Mouse (Mus musculus): ENCODE results near the gene Rad50. TPM values are rescaled to one million over a fixed set of nuclear protein-coding genes. Genes with fewer than 3 reads are reported as not detected.

The Rad50 gene
- polyA plus RNA-seq, 1 experiment from 2014 or later, result 30.9 TPM

DNA sequence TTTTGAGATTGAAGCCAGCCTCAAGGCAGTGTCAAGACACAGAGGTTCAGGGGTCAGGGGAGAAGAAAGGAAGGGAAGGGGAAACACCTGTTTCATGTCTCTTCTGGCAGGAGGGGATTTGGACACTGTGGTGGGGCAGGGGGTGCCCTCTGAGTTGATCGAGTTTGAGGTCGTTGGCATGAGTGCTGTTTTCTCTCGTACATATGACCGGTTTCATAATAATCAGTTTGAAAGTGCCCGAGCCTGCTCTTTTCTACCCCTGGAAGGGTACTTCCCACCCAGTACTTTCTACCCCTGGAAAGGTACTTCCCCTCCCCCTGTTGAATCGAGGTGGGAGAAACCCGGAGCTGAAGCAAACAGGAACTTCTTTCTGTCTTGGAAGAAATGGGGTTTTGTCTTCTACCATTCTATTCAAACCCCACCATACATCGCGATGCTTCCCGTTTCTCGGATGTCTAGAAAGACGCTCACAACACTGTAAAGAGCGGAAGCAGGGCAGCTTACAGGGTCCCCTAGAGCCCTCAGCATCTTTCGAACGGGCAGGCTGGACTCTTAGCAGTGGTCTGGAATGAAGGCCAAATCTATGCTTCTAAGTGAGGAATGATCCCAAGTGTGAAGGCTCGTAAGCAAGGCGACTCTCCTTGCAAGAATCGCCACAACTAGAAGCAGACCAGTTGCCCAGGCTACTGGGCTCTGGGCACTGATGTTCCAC lies 28.0 kb upstream of the Rad50 start:
- no peaks in the 10 kb centered on the region for H3K4me1 ChIP-seq
- H3K27me3 ChIP-seq, result no peaks in the 10 kb centered on the region
- H3K9ac ChIP-seq, result no peak overlapping the region
- no peak for ATAC-seq (ENCODE audit: insufficient number of reproducible peaks, insufficient read depth, low FRiP score, low TSS enrichment)
- H3K27ac ChIP-seq, result no peak overlapping the region
- WGBS, result 69% methylated on average over 18 of the region's 18 CpGs
- no peak overlapping the region for H3K4me2 ChIP-seq (replicated peaks)
- no peaks in the 10 kb centered on the region for H3K9me3 ChIP-seq
- no peaks in the 10 kb centered on the region for H3K36me3 ChIP-seq
- no peak overlapping the region for H3K4me3 ChIP-seq

DNA sequence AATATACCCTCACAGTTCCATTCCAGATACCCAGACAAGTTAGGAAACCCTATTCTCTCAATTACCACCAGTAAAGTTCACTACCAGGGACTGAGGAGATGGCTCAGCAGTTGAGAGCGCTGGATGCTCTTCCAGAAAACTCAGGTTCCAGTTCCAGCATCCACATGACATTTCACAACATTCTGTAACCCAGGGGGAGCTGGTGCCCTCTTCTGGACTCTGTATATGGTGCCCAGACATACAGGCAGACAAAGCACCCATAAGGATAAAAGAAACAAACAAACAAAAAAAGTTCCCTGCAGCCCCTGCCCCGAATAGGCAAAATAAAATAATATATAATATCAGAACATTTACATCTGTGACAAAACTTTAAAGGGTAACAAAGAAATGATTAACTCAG lies 27.3 kb upstream of the Rad50 start:
- Histone ChIP-seq H3K36me3 (no peaks in the 10 kb centered on the region), H3K4me2 (replicated peaks) (no peak overlapping the region), H3K9me3 (no peaks in the 10 kb centered on the region), H3K4me1 (no peaks in the 10 kb centered on the region), H3K27me3 (no peaks in the 10 kb centered on the region), H3K9ac (no peak overlapping the region), H3K4me3 (no peak overlapping the region), H3K27ac (no peak overlapping the region)
- ATAC-seq (ENCODE audit: insufficient number of reproducible peaks, insufficient read depth, low FRiP score, low TSS enrichment), result no peak
- 92% methylated on average over 2 of the region's 2 CpGs for WGBS

DNA sequence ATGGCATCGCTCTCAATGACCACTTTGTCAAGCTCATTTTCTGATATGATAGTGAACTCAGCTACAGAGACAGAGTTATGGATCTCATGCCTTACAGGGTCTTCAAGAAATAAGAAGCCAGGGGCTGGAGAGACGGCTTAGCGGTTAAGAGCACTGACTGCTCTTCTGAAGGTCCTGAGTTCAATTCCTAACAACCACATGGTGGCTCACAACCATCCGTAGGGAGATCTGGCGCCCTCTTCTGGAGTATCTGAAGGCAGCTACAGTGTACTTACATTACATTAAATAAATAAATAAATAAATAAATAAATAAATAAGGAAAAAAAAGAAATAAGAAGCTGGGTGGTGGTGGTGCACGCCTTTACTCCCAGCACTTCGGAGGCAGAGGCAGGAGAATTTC lies 26.7 kb upstream of the Rad50 start:
- no peak overlapping the region for H3K27ac ChIP-seq
- no peak overlapping the region for H3K4me2 ChIP-seq (replicated peaks)
- ATAC-seq (ENCODE audit: insufficient number of reproducible peaks, insufficient read depth, low FRiP score, low TSS enrichment), result no peak
- WGBS, result 89% methylated on average over 7 of the region's 7 CpGs
- H3K27me3 ChIP-seq, result no peaks in the 10 kb centered on the region
- H3K4me3 ChIP-seq, result no peak overlapping the region
- no peaks in the 10 kb centered on the region for H3K9me3 ChIP-seq
- H3K4me1 ChIP-seq, result no peaks in the 10 kb centered on the region
- no peaks in the 10 kb centered on the region for H3K36me3 ChIP-seq
- no peak overlapping the region for H3K9ac ChIP-seq

DNA sequence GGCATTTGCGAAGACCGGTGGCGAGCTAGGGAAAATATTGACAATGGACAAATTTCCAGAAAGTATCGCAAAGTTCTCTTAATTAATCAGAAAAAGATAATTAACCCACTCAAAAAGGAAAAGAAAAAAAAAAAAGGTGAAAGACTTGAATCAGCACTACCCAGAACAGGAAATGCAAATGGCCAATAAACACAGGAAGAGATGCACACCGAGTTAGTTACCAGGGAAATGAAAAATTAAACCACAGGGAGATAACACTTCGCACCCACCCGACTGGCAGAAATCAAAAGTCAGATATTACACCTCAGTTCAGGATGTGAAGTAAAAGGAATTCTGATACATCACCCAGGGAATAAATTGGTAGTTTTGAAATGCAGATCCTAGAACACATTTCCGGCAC lies 25.1 kb upstream of the Rad50 start:
- no peak overlapping the region for H3K4me2 ChIP-seq (replicated peaks)
- ATAC-seq (ENCODE audit: insufficient number of reproducible peaks, insufficient read depth, low FRiP score, low TSS enrichment), result no peak
- H3K4me1 ChIP-seq, result no peaks in the 10 kb centered on the region
- WGBS, result 88% methylated on average over 8 of the region's 8 CpGs
- no peak overlapping the region for H3K9ac ChIP-seq
- no peaks in the 10 kb centered on the region for H3K9me3 ChIP-seq
- H3K4me3 ChIP-seq, result no peak overlapping the region
- H3K36me3 ChIP-seq, result no peaks in the 10 kb centered on the region
- H3K27me3 ChIP-seq, result no peaks in the 10 kb centered on the region
- H3K27ac ChIP-seq, result no peak overlapping the region

DNA sequence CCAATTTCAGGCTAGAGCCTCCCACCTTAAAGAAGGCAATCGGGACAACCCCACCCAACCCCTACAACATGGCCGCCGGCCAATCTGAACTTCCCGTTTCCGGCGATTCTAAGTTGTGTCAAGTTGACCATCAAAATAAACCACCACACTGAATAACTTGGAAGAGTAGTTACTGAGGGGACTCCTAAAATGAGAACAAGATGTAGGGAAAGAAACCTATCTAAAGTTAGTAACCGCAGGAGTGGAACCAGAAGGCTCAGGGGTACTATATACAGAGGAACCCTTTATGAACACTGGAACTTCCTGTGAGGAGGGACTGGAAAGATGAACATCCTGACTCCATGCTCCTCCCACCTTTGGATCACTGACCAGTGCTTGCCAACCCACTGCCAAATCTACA lies 24.3 kb upstream of the Rad50 start:
- Histone ChIP-seq H3K4me1 (no peaks in the 10 kb centered on the region), H3K27ac (no peak overlapping the region), H3K27me3 (no peaks in the 10 kb centered on the region), H3K4me2 (replicated peaks) (no peak overlapping the region), H3K36me3 (no peaks in the 10 kb centered on the region), H3K9me3 (no peaks in the 10 kb centered on the region), H3K4me3 (no peak overlapping the region), H3K9ac (no peak overlapping the region)
- no peak for ATAC-seq (ENCODE audit: insufficient number of reproducible peaks, insufficient read depth, low FRiP score, low TSS enrichment)
- WGBS, result 90% methylated on average over 7 of the region's 7 CpGs

DNA sequence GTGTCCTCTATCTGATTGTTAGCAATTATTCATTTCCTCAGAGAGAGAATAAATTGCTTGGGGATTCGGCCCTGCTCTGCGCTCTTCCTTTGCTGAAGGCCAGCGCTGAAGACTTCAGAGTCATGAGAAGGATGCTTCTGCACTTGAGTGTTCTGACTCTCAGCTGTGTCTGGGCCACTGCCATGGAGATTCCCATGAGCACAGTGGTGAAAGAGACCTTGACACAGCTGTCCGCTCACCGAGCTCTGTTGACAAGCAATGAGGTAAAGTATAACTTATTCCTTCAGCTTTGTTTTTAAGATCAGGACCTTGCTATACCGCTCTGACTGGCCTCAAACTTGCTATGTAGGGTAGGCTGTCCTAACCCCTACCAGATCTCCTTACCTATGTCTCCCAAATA lies 13.6 kb upstream of the Rad50 start, which contains the start of gene Il5:
Gene Il5, plus strand, starts transcription at position 80 of the 400 bp plus-strand sequence.
- Histone ChIP-seq H3K36me3 (no peaks in the 10 kb centered on the region), H3K4me3 (no peak within 1 kb of the TSS), H3K9me3 (no peaks in the 10 kb centered on the region), H3K4me1 (no peaks in the 10 kb centered on the region), H3K27ac (no peak within 1 kb of the TSS), H3K27me3 (no peaks in the 10 kb centered on the region), H3K4me2 (replicated peaks) (no peak within 1 kb of the TSS), H3K9ac (no peak within 1 kb of the TSS)
- ATAC-seq (ENCODE audit: insufficient number of reproducible peaks, insufficient read depth, low FRiP score, low TSS enrichment), result no peak
- 81% methylated on average over 6 of the region's 6 CpGs for WGBS

DNA sequence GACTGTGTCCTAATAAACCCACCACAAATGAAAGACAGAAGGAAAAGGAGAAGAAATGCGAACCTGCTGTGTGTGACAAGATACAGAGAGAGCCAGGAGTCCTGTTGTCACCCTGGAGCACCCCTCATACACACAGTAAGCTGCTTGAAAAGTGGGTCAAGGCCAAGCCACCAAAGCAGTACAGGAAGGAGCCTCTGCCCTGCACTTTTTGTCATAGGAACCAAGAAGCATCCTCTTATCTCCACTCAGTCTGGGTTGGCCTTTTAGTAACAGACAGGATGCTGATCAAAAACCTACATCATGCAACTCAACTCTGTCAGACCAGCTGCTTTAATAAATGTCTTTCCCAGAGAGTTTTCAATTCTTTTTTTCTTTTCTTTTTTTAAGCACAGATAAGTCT lies 12.6 kb upstream of the Rad50 start:
- Histone ChIP-seq H3K36me3 (no peaks in the 10 kb centered on the region), H3K4me3 (no peak overlapping the region), H3K27me3 (no peaks in the 10 kb centered on the region), H3K27ac (no peak overlapping the region), H3K4me1 (no peaks in the 10 kb centered on the region), H3K9ac (no peak overlapping the region), H3K4me2 (replicated peaks) (no peak overlapping the region), H3K9me3 (no peaks in the 10 kb centered on the region)
- ATAC-seq (ENCODE audit: insufficient number of reproducible peaks, insufficient read depth, low FRiP score, low TSS enrichment), result no peak
- WGBS, result 72% methylated on average over 1 of the region's 1 CpGs

DNA sequence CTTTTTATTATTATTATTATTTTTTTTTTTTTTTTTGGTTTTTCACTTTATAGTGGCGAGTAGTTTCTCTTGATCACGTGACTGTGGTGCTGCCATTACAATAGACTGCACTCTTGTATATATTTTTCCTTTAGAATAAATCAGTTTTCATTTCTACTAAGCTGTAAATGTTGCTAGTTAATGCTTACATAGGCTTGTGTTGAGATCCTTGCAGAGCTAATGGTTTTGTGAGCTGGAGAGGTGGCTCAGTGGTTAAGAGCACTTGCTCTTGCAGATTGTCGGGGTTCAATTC lies 545 bp upstream of the Rad50 start:
- Histone ChIP-seq H3K27ac (no peak overlapping the region), H3K4me1 (0 out of 2 replicates have a peak, but pooled peaks cover 5% of the 10 kb centered on the region), H3K27me3 (no peaks in the 10 kb centered on the region), H3K36me3 (no peaks in the 10 kb centered on the region), H3K9ac (no peak overlapping the region; the same call in 1 of the 2 replicates), H3K4me3 (peak overlapping the region; percentile 77), H3K9me3 (no peaks in the 10 kb centered on the region), H3K4me2 (replicated peaks) (peak overlapping the region; percentile 84)
- WGBS, result 89% methylated on average over 3 of the region's 3 CpGs
- ATAC-seq (ENCODE audit: insufficient number of reproducible peaks, insufficient read depth, low FRiP score, low TSS enrichment), result no peak

DNA sequence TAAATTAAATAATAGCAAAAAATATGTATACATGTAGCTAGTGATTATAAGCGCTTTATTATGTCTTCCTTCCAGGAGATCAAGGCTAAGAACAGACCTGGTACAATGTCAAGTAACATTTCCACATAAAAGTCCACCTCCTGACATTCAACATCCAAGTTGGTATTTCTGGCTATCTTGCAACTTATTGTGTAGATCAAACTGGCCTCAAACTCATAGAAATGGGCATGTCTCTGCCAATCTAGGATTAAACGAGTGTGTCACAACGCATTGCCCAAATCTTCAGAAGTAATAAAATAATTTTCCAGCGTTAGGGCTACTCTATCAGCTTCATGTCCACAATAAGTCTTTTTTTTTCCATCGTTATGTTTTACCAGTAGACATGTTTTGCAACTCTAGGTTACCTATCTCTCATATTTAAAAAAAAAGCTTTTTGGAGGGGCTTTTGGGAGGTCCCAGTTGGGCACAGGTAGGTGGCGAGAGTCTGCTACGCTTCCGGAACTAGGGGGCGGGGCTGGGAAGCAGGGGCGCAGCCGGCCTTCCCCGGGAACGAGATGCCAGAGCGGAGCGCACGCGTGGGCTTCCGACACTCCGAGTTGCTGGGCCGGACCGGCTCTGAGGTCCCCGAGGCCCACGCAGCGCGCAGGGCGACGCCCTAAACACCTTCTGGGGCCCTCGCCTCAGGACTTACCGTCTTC lies 734 bp downstream of the Rad50 start:
- Histone ChIP-seq H3K9me3 (no peaks in the 10 kb centered on the region), H3K4me1 (0 out of 2 replicates have a peak, but pooled peaks cover 5% of the 10 kb centered on the region), H3K4me3 (peak overlapping the region; percentile 77), H3K4me2 (replicated peaks) (peak overlapping the region; percentile 84), H3K9ac (peak overlapping the region; percentile 77), H3K36me3 (peaks cover 2% of the 10 kb centered on the region; the same call in 1 of the 2 replicates), H3K27ac (peak overlapping the region; percentile 81), H3K27me3 (no peaks in the 10 kb centered on the region)
- WGBS, result 9% methylated on average over 29 of the region's 29 CpGs
- ATAC-seq (ENCODE audit: insufficient number of reproducible peaks, insufficient read depth, low FRiP score, low TSS enrichment), result peak; percentile 64; the same call in 1 of the 2 replicates

DNA sequence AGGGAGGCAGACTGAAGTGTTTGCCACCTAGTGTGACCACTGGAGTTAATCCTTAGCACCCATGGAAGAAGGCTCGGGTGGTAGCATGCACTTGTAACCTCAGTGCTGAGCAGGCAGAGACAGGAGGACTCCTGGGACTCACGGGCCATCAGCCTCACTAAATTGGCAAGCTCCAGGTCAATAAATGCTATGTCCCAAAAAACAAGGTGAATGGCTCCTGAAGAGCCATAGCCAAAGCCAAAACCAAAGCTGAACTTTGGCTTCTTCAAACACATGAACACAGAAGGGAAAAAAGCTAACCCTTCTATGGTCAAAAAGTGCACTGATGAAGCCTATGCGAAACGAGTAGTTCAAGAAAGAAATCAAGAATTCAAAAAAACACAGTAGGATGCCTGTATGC lies 7.8 kb downstream of the Rad50 start:
- Histone ChIP-seq H3K4me1 (no peaks in the 10 kb centered on the region), H3K9me3 (no peaks in the 10 kb centered on the region), H3K9ac (no peak overlapping the region), H3K4me3 (no peak overlapping the region), H3K36me3 (peaks cover 28% of the 10 kb centered on the region; the same call in 1 of the 2 replicates), H3K27me3 (no peaks in the 10 kb centered on the region), H3K27ac (no peak overlapping the region), H3K4me2 (replicated peaks) (no peak overlapping the region)
- 87% methylated on average over 4 of the region's 4 CpGs for WGBS
- ATAC-seq (ENCODE audit: insufficient number of reproducible peaks, insufficient read depth, low FRiP score, low TSS enrichment), result no peak

DNA sequence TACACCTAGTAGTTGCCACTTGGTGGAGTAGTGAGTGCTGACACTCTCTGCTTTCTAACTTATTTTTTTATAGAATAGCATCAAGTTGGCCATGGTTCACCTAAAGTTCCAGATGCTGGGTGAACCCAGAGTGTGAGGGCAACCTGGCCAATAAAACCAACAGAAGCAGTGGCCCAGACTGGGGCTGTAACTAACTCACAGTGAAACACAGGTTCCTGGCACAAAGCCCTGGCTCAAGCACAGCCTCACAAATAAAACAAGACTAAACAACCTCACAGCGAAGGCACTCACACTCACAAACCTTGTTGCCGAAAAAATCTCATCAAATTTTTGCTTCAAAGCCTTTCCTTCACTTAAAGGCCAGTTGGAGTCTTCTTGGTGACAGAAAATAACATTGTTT lies 8.6 kb downstream of the Rad50 start:
- ATAC-seq (ENCODE audit: insufficient number of reproducible peaks, insufficient read depth, low FRiP score, low TSS enrichment), result no peak
- no peak overlapping the region for H3K4me2 ChIP-seq (replicated peaks)
- WGBS, result 89% methylated on average over 2 of the region's 2 CpGs
- H3K9me3 ChIP-seq, result no peaks in the 10 kb centered on the region
- peaks cover 29% of the 10 kb centered on the region; the same call in 1 of the 2 replicates for H3K36me3 ChIP-seq
- H3K27me3 ChIP-seq, result no peaks in the 10 kb centered on the region
- H3K27ac ChIP-seq, result no peak overlapping the region
- no peak overlapping the region for H3K4me3 ChIP-seq
- H3K4me1 ChIP-seq, result no peaks in the 10 kb centered on the region
- no peak overlapping the region for H3K9ac ChIP-seq

DNA sequence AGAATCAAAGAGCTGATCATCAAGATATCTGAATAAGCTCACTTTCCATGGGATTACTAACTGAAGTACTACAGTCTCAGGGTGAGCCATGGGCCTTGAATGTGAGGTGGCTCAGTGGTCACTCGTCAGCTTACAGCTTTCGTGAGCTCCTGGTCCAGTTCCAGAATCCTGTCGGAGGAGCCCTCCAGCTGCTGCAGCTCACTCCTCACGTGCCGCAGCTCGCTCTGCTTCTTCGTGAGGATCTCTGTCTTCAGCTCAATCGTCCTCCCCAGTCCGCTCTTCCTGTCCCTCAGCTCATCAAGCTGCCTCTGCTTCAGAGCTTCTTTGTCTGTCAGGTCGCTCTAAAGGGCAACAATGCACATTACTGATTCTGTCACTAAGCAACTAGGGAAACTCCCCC lies 15.1 kb downstream of the Rad50 start:
- H3K9me3 ChIP-seq, result no peaks in the 10 kb centered on the region
- WGBS, result 61% methylated on average over 10 of the region's 10 CpGs
- no peak overlapping the region for H3K27ac ChIP-seq
- H3K4me3 ChIP-seq, result no peak overlapping the region
- H3K27me3 ChIP-seq, result no peaks in the 10 kb centered on the region
- peaks cover 21% of the 10 kb centered on the region; the same call in 1 of the 2 replicates for H3K36me3 ChIP-seq
- no peak overlapping the region for H3K9ac ChIP-seq
- ATAC-seq (ENCODE audit: insufficient number of reproducible peaks, insufficient read depth, low FRiP score, low TSS enrichment), result no peak
- H3K4me1 ChIP-seq, result no peaks in the 10 kb centered on the region
- H3K4me2 ChIP-seq (replicated peaks), result no peak overlapping the region
